Mouse (Mus musculus): Measurements from ENCODE around the gene Srpk1.
A peak's percentile ranks its signal among the peaks of the same experiment; 100 is the strongest.

The Srpk1 gene

GRCm38 (mm10) chr17:28622300-28622759 lies at the start of gene Srpk1:
Srpk1 (minus strand) TSS chr17:28622709.
- peak; percentile 94 to 97 for DNase-seq

- no peak for DNase-seq
Measured at GRCm38 (mm10) chr17:28659564-28659963, 37.1 kb upstream of the Srpk1 start.

- DNase-seq: peak in 1 of 2 experiments; percentile 46
Measured at GRCm38 (mm10) chr17:28657936-28658335, 35.4 kb upstream of the Srpk1 start.

- peak; percentile 18 to 20 for DNase-seq
Measured at GRCm38 (mm10) chr17:28650268-28650667, 27.8 kb upstream of the Srpk1 start.

- peak; percentile 51 to 56 for DNase-seq
Measured at GRCm38 (mm10) chr17:28648607-28649370, 26.3 kb upstream of the Srpk1 start.

- no peak for DNase-seq
Measured at GRCm38 (mm10) chr17:28646221-28646620, 23.7 kb upstream of the Srpk1 start.

- no peak for DNase-seq
Measured at GRCm38 (mm10) chr17:28644112-28644511, 21.6 kb upstream of the Srpk1 start.

GRCm38 (mm10) chr17:28643697-28644096 lies 21.2 kb upstream of the Srpk1 start:
- DNase-seq: no peak

GRCm38 (mm10) chr17:28640113-28640512 lies 17.6 kb upstream of the Srpk1 start:
- DNase-seq: no peak

GRCm38 (mm10) chr17:28637711-28638690 lies 15.5 kb upstream of the Srpk1 start:
- peak; percentile 65 to 73 for DNase-seq

- DNase-seq: no peak
Measured at GRCm38 (mm10) chr17:28635842-28636241, 13.3 kb upstream of the Srpk1 start.

- DNase-seq: no peak
Measured at GRCm38 (mm10) chr17:28629125-28629524, 6.6 kb upstream of the Srpk1 start.

GRCm38 (mm10) chr17:28628248-28629124 lies 6.0 kb upstream of the Srpk1 start:
- no peak for DNase-seq

GRCm38 (mm10) chr17:28626937-28627336 lies 4.4 kb upstream of the Srpk1 start:
- DNase-seq: no peak

- DNase-seq: no peak
Measured at GRCm38 (mm10) chr17:28625327-28625726, 2.8 kb upstream of the Srpk1 start.

GRCm38 (mm10) chr17:28624841-28625240 lies 2.3 kb upstream of the Srpk1 start:
- DNase-seq: no peak

- peak; percentile 65 to 67 for DNase-seq
Measured at GRCm38 (mm10) chr17:28621381-28622299, 869 bp downstream of the Srpk1 start.

GRCm38 (mm10) chr17:28618775-28619174 lies 3.7 kb downstream of the Srpk1 start:
- DNase-seq: no peak

GRCm38 (mm10) chr17:28618124-28618523 lies 4.4 kb downstream of the Srpk1 start:
- DNase-seq: no peak

- no peak for DNase-seq
Measured at GRCm38 (mm10) chr17:28617636-28618035, 4.9 kb downstream of the Srpk1 start.

- DNase-seq: no peak
Measured at GRCm38 (mm10) chr17:28615332-28615731, 7.2 kb downstream of the Srpk1 start.

Measured in cerebellum, postnatal 10 days (tissue).